Mouse (Mus musculus): Measurements from ENCODE around the gene Lamb1. TPM values are rescaled to one million over a fixed set of nuclear protein-coding genes. Genes with fewer than 3 reads are reported as not detected.

Lamb1 gene
- polyA plus RNA-seq, 1 experiment: 142 TPM

DNA sequence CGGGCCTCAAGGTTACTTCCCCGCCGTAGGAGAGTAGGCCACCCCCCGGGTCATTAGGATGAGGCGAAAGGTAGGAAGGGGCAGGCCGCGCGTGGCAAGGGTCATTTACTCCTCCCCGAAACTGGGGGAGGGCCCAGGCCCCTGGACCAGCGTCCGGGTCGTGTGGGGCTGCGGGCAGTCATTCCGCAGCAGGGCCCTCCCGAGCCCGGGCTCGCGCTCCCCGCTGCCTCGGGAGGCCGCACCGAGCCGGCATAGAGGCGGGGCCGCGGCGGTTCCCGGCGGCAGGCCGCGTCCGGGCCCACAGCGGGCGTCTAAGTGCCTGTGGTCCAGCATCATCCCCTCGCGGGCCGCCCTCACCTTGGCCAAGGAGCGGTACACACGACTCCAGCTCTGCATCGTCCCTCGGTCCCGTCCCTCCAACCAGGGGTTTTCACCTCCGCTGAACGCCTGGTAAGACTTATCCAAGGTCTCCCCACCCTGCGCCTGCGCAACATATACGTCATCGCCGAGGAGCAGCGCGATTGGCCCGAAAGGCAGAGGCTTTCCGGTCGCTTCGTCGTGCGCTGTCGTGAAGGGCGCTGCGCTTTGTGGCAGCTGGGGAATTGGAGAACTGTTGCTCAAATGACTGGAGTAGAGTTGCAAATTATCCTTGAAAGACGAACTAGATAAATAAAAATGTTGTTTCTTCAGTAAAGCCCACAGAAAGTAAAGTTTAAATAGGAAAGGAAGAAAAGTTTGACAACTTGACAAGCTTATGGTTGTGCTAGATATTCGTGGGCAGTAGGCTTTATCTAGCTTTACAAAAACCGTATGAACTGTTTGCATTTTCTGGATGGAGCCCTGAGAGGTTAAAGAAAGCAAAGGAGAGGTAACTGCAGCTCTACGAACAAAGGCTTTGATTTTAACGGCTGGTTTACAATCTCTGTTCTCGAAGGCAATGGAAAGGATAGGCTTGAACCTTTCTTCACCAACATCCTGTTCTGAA lies 86.2 kb downstream of the Lamb1 start, which contains the start of gene Dld:
TSS of gene Dld (minus strand) at position 510 of the 985 bp plus-strand sequence.
- peak within 1 kb of the TSS; percentile 87 for H3K9ac ChIP-seq (ENCODE audit: low read depth, poor library complexity, severe bottlenecking)
- H3K36me3 ChIP-seq (ENCODE audit: control insufficient read depth, insufficient read depth, low read length, poor library complexity, severe bottlenecking): peaks cover 8% of the 10 kb centered on the region
- no peaks in the 10 kb centered on the region for H3K4me1 ChIP-seq (ENCODE audit: control insufficient read depth, insufficient read depth, low read length)
- peak; percentile 49 for TF ChIP-seq POLR2A (IDR thresholded peaks at IDR 0.05; ENCODE audit: insufficient read depth, low read length)
- TF ChIP-seq CTCF (IDR thresholded peaks at IDR 0.05; ENCODE audit: low read depth, low read length): no peak
- no peaks in the 10 kb centered on the region for H3K27me3 ChIP-seq (ENCODE audit: control insufficient read depth, insufficient read depth, low read length, poor library complexity, severe bottlenecking)
- H3K9me3 ChIP-seq (replicated peaks; ENCODE audit: control insufficient read depth, insufficient read depth, low read length, poor library complexity, severe bottlenecking): peaks cover 10% of the 10 kb centered on the region
- H3K27ac ChIP-seq (ENCODE audit: insufficient read depth, low read length): no peak within 1 kb of the TSS
- peak within 1 kb of the TSS; percentile 85 for H3K4me3 ChIP-seq (ENCODE audit: low read depth, low read length)

- Histone ChIP-seq H3K4me3 (ENCODE audit: low read depth, low read length) (no peak overlapping the region), H3K36me3 (ENCODE audit: control insufficient read depth, insufficient read depth, low read length, poor library complexity, severe bottlenecking) (no peaks in the 10 kb centered on the region), H3K27ac (ENCODE audit: insufficient read depth, low read length) (no peak overlapping the region), H3K27me3 (ENCODE audit: control insufficient read depth, insufficient read depth, low read length, poor library complexity, severe bottlenecking) (no peaks in the 10 kb centered on the region), H3K9ac (ENCODE audit: low read depth, poor library complexity, severe bottlenecking) (no peak overlapping the region), H3K9me3 (replicated peaks; ENCODE audit: control insufficient read depth, insufficient read depth, low read length, poor library complexity, severe bottlenecking) (peaks cover 6% of the 10 kb centered on the region), H3K4me1 (ENCODE audit: control insufficient read depth, insufficient read depth, low read length) (no peaks in the 10 kb centered on the region)
- TF ChIP-seq EP300 (IDR thresholded peaks at IDR 0.05; ENCODE audit: insufficient read depth, low read depth, low read length) (no peak), POLR2A (IDR thresholded peaks at IDR 0.05; ENCODE audit: insufficient read depth, low read length) (no peak), CTCF (IDR thresholded peaks at IDR 0.05; ENCODE audit: low read depth, low read length) (no peak)
Observed at GRCm38 (mm10) chr12:31366428-31366827, 101.4 kb downstream of the Lamb1 start.

DNA sequence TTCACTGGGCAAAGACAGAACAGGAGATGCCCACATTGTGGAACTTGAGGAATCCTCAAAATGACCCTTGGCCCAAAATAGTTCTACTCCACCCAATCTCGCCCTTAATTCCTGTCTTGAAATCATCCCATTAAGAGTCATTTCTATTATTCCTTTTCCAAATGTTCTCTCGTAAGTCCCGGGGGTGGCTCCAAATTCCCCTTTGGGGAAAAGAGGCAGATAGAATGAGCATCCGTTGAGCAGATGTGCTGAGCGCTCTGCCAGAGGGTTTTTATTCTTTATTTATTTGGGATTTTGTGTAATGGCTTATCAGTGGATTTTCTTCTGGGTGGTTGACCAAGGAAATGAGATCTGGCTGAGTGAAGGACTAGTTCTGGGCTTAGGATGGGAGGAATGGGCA lies 102.7 kb downstream of the Lamb1 start:
- TF ChIP-seq POLR2A (IDR thresholded peaks at IDR 0.05; ENCODE audit: insufficient read depth, low read length): no peak
- TF ChIP-seq CTCF (IDR thresholded peaks at IDR 0.05; ENCODE audit: low read depth, low read length): no peak
- no peak for TF ChIP-seq EP300 (IDR thresholded peaks at IDR 0.05; ENCODE audit: insufficient read depth, low read depth, low read length)
- Histone ChIP-seq H3K9me3 (replicated peaks; ENCODE audit: control insufficient read depth, insufficient read depth, low read length, poor library complexity, severe bottlenecking) (peaks cover 6% of the 10 kb centered on the region), H3K27me3 (ENCODE audit: control insufficient read depth, insufficient read depth, low read length, poor library complexity, severe bottlenecking) (no peaks in the 10 kb centered on the region), H3K4me3 (ENCODE audit: low read depth, low read length) (no peak overlapping the region), H3K36me3 (ENCODE audit: control insufficient read depth, insufficient read depth, low read length, poor library complexity, severe bottlenecking) (no peaks in the 10 kb centered on the region), H3K27ac (ENCODE audit: insufficient read depth, low read length) (no peak overlapping the region), H3K4me1 (ENCODE audit: control insufficient read depth, insufficient read depth, low read length) (no peaks in the 10 kb centered on the region), H3K9ac (ENCODE audit: low read depth, poor library complexity, severe bottlenecking) (no peak overlapping the region)

GRCm38 (mm10) chr12:31369118-31369517 lies 104.1 kb downstream of the Lamb1 start:
- Histone ChIP-seq H3K27ac (ENCODE audit: insufficient read depth, low read length) (no peak overlapping the region), H3K4me1 (ENCODE audit: control insufficient read depth, insufficient read depth, low read length) (no peaks in the 10 kb centered on the region), H3K9me3 (replicated peaks; ENCODE audit: control insufficient read depth, insufficient read depth, low read length, poor library complexity, severe bottlenecking) (peaks cover 6% of the 10 kb centered on the region), H3K36me3 (ENCODE audit: control insufficient read depth, insufficient read depth, low read length, poor library complexity, severe bottlenecking) (no peaks in the 10 kb centered on the region), H3K9ac (ENCODE audit: low read depth, poor library complexity, severe bottlenecking) (no peak overlapping the region), H3K27me3 (ENCODE audit: control insufficient read depth, insufficient read depth, low read length, poor library complexity, severe bottlenecking) (no peaks in the 10 kb centered on the region), H3K4me3 (ENCODE audit: low read depth, low read length) (no peak overlapping the region)
- TF ChIP-seq CTCF (IDR thresholded peaks at IDR 0.05; ENCODE audit: low read depth, low read length) (no peak), EP300 (IDR thresholded peaks at IDR 0.05; ENCODE audit: insufficient read depth, low read depth, low read length) (no peak), POLR2A (IDR thresholded peaks at IDR 0.05; ENCODE audit: insufficient read depth, low read length) (no peak)

- Histone ChIP-seq H3K9ac (ENCODE audit: low read depth, poor library complexity, severe bottlenecking) (no peak overlapping the region), H3K4me1 (ENCODE audit: control insufficient read depth, insufficient read depth, low read length) (no peaks in the 10 kb centered on the region), H3K9me3 (replicated peaks; ENCODE audit: control insufficient read depth, insufficient read depth, low read length, poor library complexity, severe bottlenecking) (peaks cover 10% of the 10 kb centered on the region), H3K4me3 (ENCODE audit: low read depth, low read length) (no peak overlapping the region), H3K27me3 (ENCODE audit: control insufficient read depth, insufficient read depth, low read length, poor library complexity, severe bottlenecking) (no peaks in the 10 kb centered on the region), H3K36me3 (ENCODE audit: control insufficient read depth, insufficient read depth, low read length, poor library complexity, severe bottlenecking) (no peaks in the 10 kb centered on the region), H3K27ac (ENCODE audit: insufficient read depth, low read length) (no peak overlapping the region)
- TF ChIP-seq EP300 (IDR thresholded peaks at IDR 0.05; ENCODE audit: insufficient read depth, low read depth, low read length): no peak
- TF ChIP-seq CTCF (IDR thresholded peaks at IDR 0.05; ENCODE audit: low read depth, low read length): no peak
- TF ChIP-seq POLR2A (IDR thresholded peaks at IDR 0.05; ENCODE audit: insufficient read depth, low read length): no peak
Observed at GRCm38 (mm10) chr12:31369656-31370055, 104.6 kb downstream of the Lamb1 start.
